In the genomic region with DNA sequence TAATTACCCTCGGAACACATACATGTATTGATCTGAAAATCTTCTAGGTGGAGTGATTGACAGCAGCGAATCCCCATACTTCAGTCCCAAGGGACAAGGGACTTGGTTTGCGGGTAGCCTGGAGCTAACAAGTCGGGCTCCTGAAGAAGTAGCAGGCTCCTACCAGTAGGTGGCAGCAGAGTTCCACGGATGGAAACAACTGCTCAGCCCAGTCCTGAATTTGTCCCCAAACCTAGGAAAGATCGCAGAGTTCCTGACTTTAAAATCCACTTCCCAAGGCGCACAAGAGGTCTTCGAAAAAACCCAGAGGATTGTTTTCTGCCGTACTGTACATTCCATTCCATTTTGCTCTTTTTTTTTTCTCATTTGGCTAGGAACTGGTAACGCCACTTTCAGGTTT, we compare ENCODE assay signal across 8 mouse cellular contexts.
DNase-seq lines count a peak whose midpoint lies in the region; ATAC-seq and TF ChIP-seq lines count a peak whose summit lies in the region.

No protein-coding gene starts in this region.

- peaks cover 2% of the 10 kb centered on the region; the same call in 1 of the 2 replicates for H3K4me1 ChIP-seq in hindbrain, embryonic 15.5 days (replicated peaks)

- H3K4me3 ChIP-seq in hindbrain, embryonic 15.5 days: peak overlapping the region; percentile 21; the same call in 1 of the 2 replicates

- H3K4me2 ChIP-seq in hindbrain, embryonic 15.5 days: peak overlapping the region; percentile 53

- H3K9me3 ChIP-seq in hindbrain, embryonic 15.5 days: no peaks in the 10 kb centered on the region

- ATAC-seq in Patski: peak; percentile 57
- peak; percentile 80; the same call in 1 of the 2 replicates for ATAC-seq in hindbrain, embryonic 15.5 days (ENCODE audit: low FRiP score, low read depth)

- H3K36me3 ChIP-seq in hindbrain, embryonic 15.5 days: no peaks in the 10 kb centered on the region

- 14% methylated on average over 10 of the region's 10 CpGs for WGBS in hindbrain, embryonic 15.5 days

- POLR2A ChIA-PET in Patski (lab: Charles Lee): no interaction called here

- CTCF ChIA-PET in Patski (lab: Charles Lee): interaction anchor here (1.0 to 4.3 kb wide), 12 partner anchors 10 to 258 kb away, joined by 3 to 34 read pairs (median 5); no protein-coding TSS in a partner anchor

- no peak overlapping the region for H3K27ac ChIP-seq in hindbrain, embryonic 15.5 days (replicated peaks)

- no peak overlapping the region for H3K9ac ChIP-seq in hindbrain, embryonic 15.5 days

- peak; percentile 95 for TF ChIP-seq CTCF in Patski (IDR thresholded peaks at IDR 0.05)

- peak; percentile 7 for DNase-seq in Patski (ENCODE audit: low read depth, low spot score)
- peak; percentile 92 to 94 for DNase-seq in cerebellum, postnatal 14 days
- peak; percentile 89 to 92 for DNase-seq in frontal cortex, postnatal 36 days (ENCODE audit: low spot score in 2 of 2)
- DNase-seq in layer of hippocampus, postnatal 36 days: peak; percentile 79 to 86
- peak; percentile 82 for DNase-seq in lung, postnatal 25 days (ENCODE audit: low spot score)
- DNase-seq in retina, postnatal 1 day: peak; percentile 87
- DNase-seq in thymus, postnatal 4 days: peak; percentile 85

- peaks cover 41% of the 10 kb centered on the region for H3K27me3 ChIP-seq in Patski
- H3K27me3 ChIP-seq in hindbrain, embryonic 15.5 days: peaks cover 13% of the 10 kb centered on the region; the same call in 1 of the 2 replicates

- in situ Hi-C loops in Patski (cut with MboI; ENCODE audit: low pct_unique_long_range_greater_than_20kb): loop anchor here (5.0 kb wide), 1 partner anchor 243 kb away; no protein-coding TSS in a partner anchor

Comparison
In these comparisons a context has a peak if more than half of its experiments do, and no peak if none do; other contexts are left out.
1. DNase-seq: peak in every context shown above with its lines; median percentile 93 in cerebellum, postnatal 14 days; 90 in frontal cortex, postnatal 36 days; 87 in retina, postnatal 1 day; 85 in thymus, postnatal 4 days; 82 in layer of hippocampus, postnatal 36 days; 82 in lung, postnatal 25 days; 7 in Patski.